Mouse (Mus musculus): Measurements from ENCODE around the gene Inhbc. TPM values are rescaled to one million over a fixed set of nuclear protein-coding genes. Genes with fewer than 3 reads are reported as not detected.
A peak's percentile ranks its signal among the peaks of the same experiment; 100 is the strongest.

Gene Inhbc
- polyA plus RNA-seq, 2 experiments: 1.5 to 2.1 TPM

DNA sequence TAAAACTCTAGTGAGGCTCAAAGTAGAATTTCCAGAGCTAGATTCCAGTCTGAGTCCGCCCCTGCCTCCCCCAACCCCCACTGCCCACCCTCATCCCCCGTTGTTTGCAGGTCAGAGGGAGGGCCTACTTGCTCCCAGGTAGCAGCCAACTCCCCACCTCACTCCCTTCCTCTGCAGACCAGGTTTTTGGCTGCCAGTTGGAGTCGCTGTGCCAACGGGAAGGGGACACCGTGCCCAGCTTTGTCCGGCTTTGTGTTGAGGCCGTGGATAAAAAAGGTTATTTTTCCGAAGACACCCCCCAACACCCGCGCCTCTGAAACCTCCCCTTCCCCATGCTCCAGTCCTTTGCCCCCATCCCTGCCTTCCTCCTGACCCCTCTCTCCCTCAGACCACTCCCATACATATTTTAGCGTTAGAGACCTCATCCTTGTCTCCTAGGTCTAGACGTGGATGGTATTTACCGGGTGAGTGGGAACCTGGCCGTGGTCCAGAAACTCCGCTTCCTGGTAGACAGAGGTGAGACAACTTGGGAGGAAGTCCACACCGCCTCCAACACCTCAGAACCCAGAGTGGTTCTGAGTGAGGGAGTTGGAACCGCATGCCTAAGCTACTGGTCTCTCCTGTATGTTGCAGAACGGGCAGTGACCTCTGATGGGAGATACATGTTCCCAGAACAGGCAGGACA is 42.6 kb downstream of the Inhbc start:
- Histone ChIP-seq H3K4me2 (ENCODE audit: low read depth) (no peak overlapping the region), H3K9me3 (ENCODE audit: control insufficient read depth, low read length) (no peaks in the 10 kb centered on the region), H3K36me3 (replicated peaks; ENCODE audit: control insufficient read depth, insufficient read depth, low read depth) (no peaks in the 10 kb centered on the region), H3K27ac (no peak overlapping the region), H3K9ac (replicated peaks) (no peak overlapping the region), H3K27me3 (ENCODE audit: control insufficient read depth, insufficient read depth, low read length) (peaks cover 11% of the 10 kb centered on the region; the same call in 1 of the 2 replicates), H3K4me1 (replicated peaks; ENCODE audit: control insufficient read depth in 2 of 2, insufficient read depth in 2 of 2, low read length in 1 of 2) (peaks cover 11 to 14% of the 10 kb centered on the region in 2 experiments), H3K4me3 (ENCODE audit: insufficient read depth in 1 of 2, low read depth in 2 of 2, low read length in 2 of 2) (no peak overlapping the region)
- no peak for TF ChIP-seq EP300 (IDR thresholded peaks at IDR 0.05; ENCODE audit: low read depth)
- TF ChIP-seq CTCF (IDR thresholded peaks at IDR 0.05; ENCODE audit: low read depth): no peak
- DNase-seq (ENCODE audit: low read depth in 3 of 3, low spot score in 3 of 3) (no peak), ATAC-seq (ENCODE audit: insufficient read depth) (no peak)
- WGBS (ENCODE audit: insufficient replicate concordance): 73% methylated on average over 18 of the region's 18 CpGs

GRCm38 (mm10) chr10:127326828-127327227 is 43.4 kb downstream of the Inhbc start:
- no peak overlapping the region for H3K27ac ChIP-seq
- H3K4me2 ChIP-seq (ENCODE audit: low read depth): peak overlapping the region; percentile 89
- H3K4me1 ChIP-seq (replicated peaks; ENCODE audit: control insufficient read depth in 2 of 2, insufficient read depth in 2 of 2, low read length in 1 of 2): peaks cover 11 to 14% of the 10 kb centered on the region in 2 experiments
- 21% methylated on average over 29 of the region's 29 CpGs for WGBS (ENCODE audit: insufficient replicate concordance)
- peak overlapping the region; percentile 65 for H3K9ac ChIP-seq (replicated peaks)
- peaks cover 11% of the 10 kb centered on the region; the same call in 1 of the 2 replicates for H3K27me3 ChIP-seq (ENCODE audit: control insufficient read depth, insufficient read depth, low read length)
- TF ChIP-seq CTCF (IDR thresholded peaks at IDR 0.05; ENCODE audit: low read depth) (no peak), EP300 (IDR thresholded peaks at IDR 0.05; ENCODE audit: low read depth) (no peak)
- no peaks in the 10 kb centered on the region for H3K9me3 ChIP-seq (ENCODE audit: control insufficient read depth, low read length)
- no peaks in the 10 kb centered on the region for H3K36me3 ChIP-seq (replicated peaks; ENCODE audit: control insufficient read depth, insufficient read depth, low read depth)
- DNase-seq (ENCODE audit: low read depth in 3 of 3, low spot score in 3 of 3) (no peak), ATAC-seq (ENCODE audit: insufficient read depth) (no peak)
- H3K4me3 ChIP-seq (ENCODE audit: insufficient read depth in 1 of 2, low read depth in 2 of 2, low read length in 2 of 2): peak overlapping the region; percentile 56 to 65

DNA sequence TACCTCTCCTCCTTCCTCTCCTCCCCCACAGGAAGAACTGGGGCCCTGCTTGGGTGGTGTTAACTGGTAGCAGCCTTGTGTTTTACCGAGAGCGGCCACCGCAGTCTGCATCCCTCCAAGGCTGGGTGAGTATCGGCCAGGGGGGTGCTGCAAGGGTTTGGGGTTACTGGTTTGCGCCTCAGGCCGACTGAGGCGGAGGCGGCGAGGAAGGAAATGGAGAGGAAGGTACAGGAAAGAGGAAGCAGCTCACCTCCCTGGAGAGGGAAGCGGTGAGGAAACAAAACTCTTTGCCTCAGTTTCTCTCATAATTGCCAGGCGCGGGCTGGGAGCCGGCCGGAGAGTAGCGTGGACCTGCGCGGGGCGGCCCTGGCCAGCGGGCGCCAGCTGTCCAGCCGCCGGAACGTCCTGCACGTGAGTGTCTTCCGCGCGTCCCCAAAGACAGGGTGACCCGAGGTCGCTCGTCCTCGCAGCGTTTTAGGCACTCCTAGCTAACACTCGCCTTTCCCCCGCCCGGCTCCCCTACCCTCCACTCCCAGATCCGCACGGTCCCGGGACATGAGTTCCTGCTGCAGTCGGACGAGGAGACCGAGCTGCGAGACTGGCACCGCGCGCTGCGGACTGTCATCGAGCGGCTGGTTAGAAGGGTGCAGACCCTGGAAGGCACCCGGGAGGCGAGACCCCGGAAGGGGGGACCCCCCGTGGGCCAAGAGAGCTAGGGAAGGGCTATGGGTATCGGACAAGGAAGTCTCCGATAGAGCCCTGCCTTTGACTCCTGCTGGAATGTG is 44.0 kb downstream of the Inhbc start:
- Histone ChIP-seq H3K4me3 (ENCODE audit: insufficient read depth in 1 of 2, low read depth in 2 of 2, low read length in 2 of 2) (peak overlapping the region; percentile 56 to 65), H3K27me3 (ENCODE audit: control insufficient read depth, insufficient read depth, low read length) (peaks cover 11% of the 10 kb centered on the region; the same call in 1 of the 2 replicates), H3K9me3 (ENCODE audit: control insufficient read depth, low read length) (no peaks in the 10 kb centered on the region), H3K9ac (replicated peaks) (peak overlapping the region; percentile 65), H3K27ac (no peak overlapping the region), H3K4me2 (ENCODE audit: low read depth) (peak overlapping the region; percentile 89), H3K4me1 (replicated peaks; ENCODE audit: control insufficient read depth in 2 of 2, insufficient read depth in 2 of 2, low read length in 1 of 2) (peaks cover 11 to 14% of the 10 kb centered on the region in 2 experiments), H3K36me3 (replicated peaks; ENCODE audit: control insufficient read depth, insufficient read depth, low read depth) (no peaks in the 10 kb centered on the region)
- WGBS (ENCODE audit: insufficient replicate concordance): 1% methylated on average over 54 of the region's 54 CpGs
- TF ChIP-seq EP300 (IDR thresholded peaks at IDR 0.05; ENCODE audit: low read depth) (no peak), CTCF (IDR thresholded peaks at IDR 0.05; ENCODE audit: low read depth) (no peak)
- DNase-seq (ENCODE audit: low read depth in 3 of 3, low spot score in 3 of 3) (no peak), ATAC-seq (ENCODE audit: insufficient read depth) (peak; percentile 57)

GRCm38 (mm10) chr10:127325454-127326016 is 44.7 kb downstream of the Inhbc start:
- no peaks in the 10 kb centered on the region for H3K36me3 ChIP-seq (replicated peaks; ENCODE audit: control insufficient read depth, insufficient read depth, low read depth)
- no peak for DNase-seq (ENCODE audit: low read depth in 3 of 3, low spot score in 3 of 3)
- H3K9me3 ChIP-seq (ENCODE audit: control insufficient read depth, low read length): no peaks in the 10 kb centered on the region
- peak overlapping the region; percentile 65; the same call in 1 of the 2 replicates for H3K9ac ChIP-seq (replicated peaks)
- H3K4me1 ChIP-seq (replicated peaks; ENCODE audit: control insufficient read depth in 2 of 2, insufficient read depth in 2 of 2, low read length in 1 of 2): peaks cover 11 to 14% of the 10 kb centered on the region in 2 experiments
- peak overlapping the region; percentile 56 to 65; a peak in 3 of 4 replicates for H3K4me3 ChIP-seq (ENCODE audit: insufficient read depth in 1 of 2, low read depth in 2 of 2, low read length in 2 of 2)
- H3K4me2 ChIP-seq (ENCODE audit: low read depth): peak overlapping the region; percentile 89
- 16% methylated on average over 14 of the region's 14 CpGs for WGBS (ENCODE audit: insufficient replicate concordance)
- no peak overlapping the region for H3K27ac ChIP-seq
- peaks cover 11% of the 10 kb centered on the region; the same call in 1 of the 2 replicates for H3K27me3 ChIP-seq (ENCODE audit: control insufficient read depth, insufficient read depth, low read length)
- no peak for TF ChIP-seq CTCF (IDR thresholded peaks at IDR 0.05; ENCODE audit: low read depth)
- no peak for TF ChIP-seq EP300 (IDR thresholded peaks at IDR 0.05; ENCODE audit: low read depth)
- ATAC-seq (ENCODE audit: insufficient read depth): peak; percentile 35; the same call in 1 of the 2 replicates
